22 mouse cellular contexts compared by ENCODE assay signal in the genomic region with DNA sequence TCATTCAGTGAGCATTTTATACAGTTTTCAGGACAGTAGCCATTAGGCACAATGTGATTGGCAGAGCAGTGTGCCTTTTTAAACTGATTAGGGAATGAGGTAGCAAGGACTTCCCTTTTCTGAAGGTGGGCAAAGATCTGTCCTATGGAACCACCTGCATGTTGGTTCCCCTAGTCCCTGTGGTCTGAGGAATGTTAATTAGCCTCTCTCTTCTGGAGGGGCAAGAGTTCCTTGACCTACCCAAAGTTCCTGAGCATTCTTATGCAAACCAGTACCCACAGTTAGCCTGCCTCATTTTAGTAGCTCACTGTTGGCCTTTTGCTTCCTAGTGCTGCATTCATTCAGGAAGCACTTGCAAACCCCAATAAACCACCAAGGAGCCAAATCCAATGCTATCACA.
DNase-seq lines count a peak whose midpoint lies in the region; ATAC-seq lines count a peak whose summit lies in the region.
"Had no signal": no experiment of that assay in that cellular context is flagged by ENCODE, and none has a peak within 500 bp of the region (broad histone marks: within the 10 kb centered on the region; RNA-seq: fewer than 3 reads in every experiment).

No protein-coding gene starts in this region.

- peak; percentile 72 for DNase-seq in ES-CJ7 (ENCODE audit: low read depth, low spot score)
- DNase-seq in R1 (ENCODE audit: low read depth, low spot score), result peak; percentile 76
- DNase-seq in ZHBTc4 (ENCODE audit: low read depth, low spot score), result peak; percentile 18
- no peak for DNase-seq in right cerebral cortex, postnatal 14 days
- DNase-seq in kidney, postnatal 36 days, result no peak
- DNase-seq: adrenal gland, adult 2 months; adrenal gland, adult 8-10 months; adrenal gland, postnatal 10 days; adrenal gland, postnatal 14 days; adrenal gland, postnatal 25 days; adrenal gland, postnatal 36 days; B cell, adult 2 months; cerebellum, adult 11 months; cerebellum, adult 11-12 months; cerebellum, adult 18-20 months; cerebellum, adult 2 months; cerebellum, adult 8-10 months; cerebellum, adult 9-10 months had no signal

- ATAC-seq in inflammation-experienced regulatory T-cells, adult 6 months, result no peak
- ATAC-seq: activated CD4-positive, CD25-positive, alpha-beta regulatory T cell, adult 4 months; CD4-positive, CD25-positive, alpha-beta regulatory T cell, adult 4 months; Patski had no signal

Comparison
In these comparisons a context has a peak if more than half of its experiments do, and no peak if none do; other contexts are left out.
1. DNase-seq: peak in ES-CJ7 (single experiment), R1 (single experiment) and ZHBTc4 (single experiment); none in right cerebral cortex, postnatal 14 days (single experiment) and kidney, postnatal 36 days (0 of 2).